Mouse (Mus musculus) thymus, postnatal 14 days (tissue): Measurements from ENCODE around the gene Ggt1.

Source experiments
- DNase-seq: peaks from one replicate; pipeline ENCODE4 v3.0.0; 2021

The Ggt1 gene

DNA sequence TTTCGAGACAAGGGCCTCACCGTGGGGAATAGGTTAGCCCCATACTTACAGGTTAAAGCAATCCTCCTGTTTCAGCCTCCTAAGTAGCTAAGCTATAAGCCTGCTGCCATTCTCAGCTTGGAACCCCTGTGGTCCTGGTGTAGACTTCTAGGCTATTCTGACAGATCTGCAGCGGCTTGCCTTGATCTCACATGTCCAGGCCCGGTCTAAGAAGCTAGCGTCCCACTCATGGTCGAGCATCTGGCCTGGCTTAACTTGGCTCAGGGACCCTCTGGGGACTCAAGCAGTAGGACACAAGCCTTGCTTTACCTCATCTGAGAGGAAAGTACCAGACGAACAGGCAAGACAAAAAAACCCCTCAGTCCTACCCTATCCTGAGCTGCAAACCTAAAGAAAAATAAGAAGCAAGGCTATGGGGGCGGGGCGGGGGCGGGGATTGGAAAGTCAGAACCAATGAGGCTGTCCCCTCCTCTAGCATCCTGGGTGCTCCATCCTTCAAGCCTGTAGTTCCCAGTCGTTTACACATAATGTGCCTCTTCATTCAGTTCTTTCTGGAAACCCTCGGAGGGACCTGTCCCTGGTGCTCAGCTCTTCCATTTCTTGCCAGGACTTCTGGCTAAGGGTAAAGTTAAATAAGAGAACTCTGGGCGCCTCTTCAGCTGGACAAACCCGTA lies 73.8 kb downstream of the Ggt1 start:
- no peak for DNase-seq

GRCm38 (mm10) chr10:75635693-75636055 lies 74.3 kb downstream of the Ggt1 start:
- DNase-seq, result peak; percentile 84
